Mouse (Mus musculus) limb, embryonic 12.5 days (tissue): Measurements from ENCODE around the gene Foxo3. TPM values are rescaled to one million over a fixed set of nuclear protein-coding genes. Genes with fewer than 3 reads are reported as not detected.

Source experiments
- ATAC-seq: fragments of 200-750 bp; cut with Nextera tagmentation; 2 replicates; pipeline ENCODE4 v1.8.0; 2017; ENCODE audit warnings: low read depth, moderate TSS enrichment; ENCODE audit not compliant: insufficient number of reproducible peaks, insufficient read depth, low FRiP score, low TSS enrichment
- H3K27ac ChIP-seq: fragments of 300-500 bp; sonication (generic); 2 replicates; pipeline ENCODE4 v1.5.1; 2016; ENCODE audit warnings: mild to moderate bottlenecking, moderate library complexity
- H3K27me3 ChIP-seq: fragments of 300-500 bp; sonication (generic); 2 replicates; pipeline ENCODE4 v1.6.1; 2016; ENCODE audit warnings: mild to moderate bottlenecking, moderate library complexity
- H3K36me3 ChIP-seq: fragments of 300-500 bp; sonication (generic); 2 replicates; pipeline ENCODE4 v1.6.1; 2016; ENCODE audit warnings: mild to moderate bottlenecking, moderate library complexity
- H3K4me1 ChIP-seq: fragments of 300-500 bp; sonication (generic); replicated peaks from 2 replicates; pipeline ENCODE4 v1.6.1; 2016
- H3K4me2 ChIP-seq: fragments of 300-500 bp; sonication (generic); 2 replicates; pipeline ENCODE4 v1.6.1; 2016; ENCODE audit warnings: mild to moderate bottlenecking, moderate library complexity
- H3K4me3 ChIP-seq: fragments of 300-500 bp; sonication (generic); replicated peaks from 2 replicates; pipeline ENCODE4 v1.5.1; 2016; ENCODE audit warnings: mild to moderate bottlenecking
- H3K9ac ChIP-seq: fragments of 300-500 bp; sonication (generic); replicated peaks from 2 replicates; pipeline ENCODE4 v1.6.1; 2016; ENCODE audit warnings: mild to moderate bottlenecking, moderate library complexity
- H3K9me3 ChIP-seq: fragments of 300-500 bp; sonication (generic); 2 replicates; pipeline ENCODE4 v1.6.1; 2016; ENCODE audit warnings: mild to moderate bottlenecking, moderate library complexity
- WGBS: fragments of 180-500 bp; shearing (Covaris S2); methylation state at CpG from one replicate; pipeline ENCODE4 v1.1.7; 2016; 5-methylcytosine and 5-hydroxymethylcytosine counted together
- polyA plus RNA-seq: library from polyadenylated mRNA; unstranded; fragments of >200 nt; fragmentation: Nextera tagmentation; extraction: Ambion mirVana; gene quantifications from 2 replicates; pipeline ENCODE4 v1.2.1, GENCODE M21; 2016

The Foxo3 gene
- polyA plus RNA-seq, 1 experiment from 2014 or later: 6.3 TPM

DNA sequence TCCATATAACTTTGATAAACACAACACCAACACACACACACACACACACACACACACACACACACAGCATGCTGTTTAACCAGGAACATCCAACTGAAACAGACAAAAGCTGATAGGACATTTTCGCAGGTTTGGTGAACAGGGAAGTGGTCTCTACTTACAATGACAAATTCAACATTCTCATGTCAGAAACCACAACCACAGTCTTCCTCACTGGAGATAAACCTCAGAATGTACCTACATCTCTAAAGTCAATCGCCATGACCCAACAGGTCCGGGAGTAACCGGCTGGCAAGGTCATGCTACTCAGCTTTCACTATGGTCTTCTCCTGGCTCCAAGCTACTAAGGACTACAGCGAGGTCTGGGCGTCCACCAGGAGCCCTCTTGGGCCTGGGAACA is 81.8 kb downstream of the Foxo3 start:
- WGBS: 89% methylated on average over 6 of the region's 6 CpGs
- no peak overlapping the region for H3K9ac ChIP-seq
- H3K27me3 ChIP-seq: no peaks in the 10 kb centered on the region
- no peak overlapping the region for H3K4me3 ChIP-seq
- ATAC-seq: 0 out of 2 replicates have a peak, but pooled peaks have one; percentile 24
- H3K4me2 ChIP-seq: no peak overlapping the region
- H3K27ac ChIP-seq: no peak overlapping the region
- H3K9me3 ChIP-seq: peaks cover 8% of the 10 kb centered on the region
- peaks cover 29% of the 10 kb centered on the region for H3K36me3 ChIP-seq
- H3K4me1 ChIP-seq: peaks cover 42% of the 10 kb centered on the region

DNA sequence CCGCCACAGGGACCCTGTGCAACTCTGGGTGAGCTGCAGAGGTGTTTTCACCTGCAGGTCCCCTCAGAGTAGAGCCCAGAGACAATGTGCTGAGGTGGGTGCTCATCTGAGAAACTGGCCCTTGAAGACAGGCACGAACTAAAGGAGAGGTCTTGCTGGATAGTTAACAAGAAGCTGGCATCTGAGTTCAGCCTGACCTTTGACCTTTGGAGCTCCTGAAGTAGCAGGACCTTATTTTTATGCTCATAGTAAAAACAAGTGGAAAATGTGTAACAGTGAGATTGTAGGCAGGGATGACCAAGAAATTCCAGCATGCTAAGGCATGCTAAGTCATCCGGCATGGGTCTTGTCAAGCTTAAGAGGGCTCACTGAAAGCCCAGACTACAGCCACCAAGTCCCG is 82.6 kb downstream of the Foxo3 start:
- H3K27ac ChIP-seq: no peak overlapping the region
- no peak overlapping the region for H3K9ac ChIP-seq
- no peak for ATAC-seq
- no peak overlapping the region for H3K4me3 ChIP-seq
- peaks cover 8% of the 10 kb centered on the region for H3K9me3 ChIP-seq
- H3K4me2 ChIP-seq: no peak overlapping the region
- H3K27me3 ChIP-seq: no peaks in the 10 kb centered on the region
- H3K4me1 ChIP-seq: peaks cover 41% of the 10 kb centered on the region
- H3K36me3 ChIP-seq: peaks cover 29% of the 10 kb centered on the region
- WGBS: 71% methylated on average over 4 of the region's 4 CpGs

DNA sequence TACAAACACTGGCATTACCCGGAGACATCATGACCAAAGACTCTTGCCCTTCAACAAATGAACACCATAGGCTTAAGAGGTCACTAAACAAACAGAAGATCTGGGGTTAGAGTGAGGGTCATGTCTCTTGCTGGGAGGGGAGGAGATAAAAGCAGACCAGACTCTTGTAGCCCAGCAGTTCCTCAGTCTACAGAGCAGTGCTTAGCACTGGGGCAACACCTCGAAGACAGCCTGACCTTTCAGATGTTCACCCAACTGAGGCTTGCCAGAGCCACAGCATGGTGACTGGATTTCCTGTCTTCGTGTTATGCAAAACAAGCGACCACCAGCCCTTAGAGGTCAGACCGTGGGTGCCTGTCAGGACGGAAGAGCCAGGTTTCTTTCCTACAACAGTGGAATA is 83.6 kb downstream of the Foxo3 start:
- peaks cover 8% of the 10 kb centered on the region for H3K9me3 ChIP-seq
- no peak overlapping the region for H3K4me2 ChIP-seq
- H3K27me3 ChIP-seq: no peaks in the 10 kb centered on the region
- 22% methylated on average over 6 of the region's 6 CpGs for WGBS
- peaks cover 50% of the 10 kb centered on the region for H3K4me1 ChIP-seq
- no peak for ATAC-seq
- H3K36me3 ChIP-seq: peaks cover 29% of the 10 kb centered on the region
- no peak overlapping the region for H3K27ac ChIP-seq
- H3K4me3 ChIP-seq: no peak overlapping the region
- no peak overlapping the region for H3K9ac ChIP-seq

DNA sequence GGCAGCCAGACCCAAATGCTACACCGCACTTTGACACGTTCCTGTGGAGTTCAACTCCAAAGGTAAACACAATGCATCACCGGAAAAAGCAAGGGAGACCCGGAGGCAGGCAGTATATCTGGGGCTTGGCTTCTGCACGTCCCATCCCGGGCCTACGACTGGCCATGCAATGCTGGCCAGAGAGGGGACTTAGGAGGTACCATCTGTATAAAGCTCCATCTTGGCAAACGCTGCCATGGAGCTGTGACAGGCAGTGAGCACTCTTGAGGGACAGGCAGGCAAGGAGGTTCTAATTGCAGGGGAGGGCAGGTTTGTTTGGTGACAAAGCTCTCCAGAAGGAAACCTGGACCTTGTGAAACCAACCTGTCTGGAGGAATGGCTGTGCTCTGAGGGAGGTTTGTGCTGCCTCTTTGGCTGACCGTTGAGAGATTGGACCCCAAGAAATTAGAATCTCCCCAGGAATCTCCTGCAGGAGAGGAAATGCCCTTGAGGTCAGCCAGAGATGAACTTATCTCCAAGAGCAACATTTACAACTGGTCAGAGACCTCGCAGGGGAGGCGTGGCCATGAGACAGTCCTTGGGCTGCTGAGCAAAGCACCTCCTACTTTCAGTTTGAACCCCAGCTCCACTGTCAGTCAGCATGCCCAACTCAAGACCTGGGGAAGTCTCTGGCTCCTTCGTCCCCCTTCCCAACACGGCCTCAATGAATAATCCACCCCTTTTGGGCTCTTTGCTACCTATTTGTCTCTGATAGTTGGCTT is 86.7 kb downstream of the Foxo3 start:
- Histone ChIP-seq H3K4me3 (no peak overlapping the region), H3K4me2 (no peak overlapping the region), H3K27me3 (no peaks in the 10 kb centered on the region), H3K9ac (no peak overlapping the region), H3K9me3 (no peaks in the 10 kb centered on the region), H3K36me3 (peaks cover 14% of the 10 kb centered on the region), H3K4me1 (peaks cover 41% of the 10 kb centered on the region), H3K27ac (no peak overlapping the region)
- ATAC-seq: no peak
- WGBS: 65% methylated on average over 13 of the region's 13 CpGs

DNA sequence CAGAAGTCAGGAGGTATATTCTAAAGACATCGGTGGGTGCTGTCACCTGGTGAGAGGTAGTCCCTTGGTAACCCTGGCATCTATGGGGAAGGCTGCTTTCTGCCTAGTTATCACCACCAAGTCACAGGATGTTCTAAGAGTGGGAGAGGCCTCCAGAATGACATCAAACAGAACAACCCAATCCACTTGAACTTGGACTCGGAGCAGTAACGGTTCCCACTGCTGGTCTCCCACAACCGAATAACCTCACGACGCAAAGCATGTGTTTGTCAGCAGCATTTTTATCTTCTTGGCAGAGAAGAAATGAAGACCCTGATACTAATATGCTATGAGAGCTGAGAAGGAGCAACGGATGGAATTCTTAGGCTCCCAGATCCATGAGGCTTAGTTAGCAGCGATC is 87.5 kb downstream of the Foxo3 start:
- Histone ChIP-seq H3K4me2 (no peak overlapping the region), H3K4me3 (no peak overlapping the region), H3K9me3 (no peaks in the 10 kb centered on the region), H3K4me1 (peaks cover 33% of the 10 kb centered on the region), H3K9ac (no peak overlapping the region), H3K36me3 (peaks cover 20% of the 10 kb centered on the region), H3K27me3 (no peaks in the 10 kb centered on the region), H3K27ac (no peak overlapping the region)
- ATAC-seq: no peak
- WGBS: 84% methylated on average over 8 of the region's 8 CpGs

DNA sequence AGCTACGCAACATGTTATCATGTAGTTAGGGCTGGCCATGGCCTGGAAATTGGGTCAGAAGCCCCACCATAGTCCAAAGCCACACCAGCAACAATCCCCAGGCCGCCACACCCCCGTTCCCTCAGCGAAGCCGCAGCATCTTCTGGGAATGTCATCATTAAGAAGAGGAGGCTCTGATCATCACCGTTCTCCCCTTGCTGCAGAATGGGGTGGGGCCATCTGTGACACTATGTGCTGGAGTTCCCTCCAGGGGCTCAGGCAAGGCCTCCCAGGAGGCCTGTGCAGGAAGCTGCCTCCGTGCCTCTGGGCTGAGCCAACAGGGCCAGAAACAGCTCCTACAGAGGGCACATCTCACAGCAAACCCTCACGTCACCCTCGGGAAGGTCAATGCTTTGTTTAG is 88.5 kb downstream of the Foxo3 start:
- no peak overlapping the region for H3K4me3 ChIP-seq
- peaks cover 29% of the 10 kb centered on the region for H3K4me1 ChIP-seq
- peaks cover 29% of the 10 kb centered on the region for H3K36me3 ChIP-seq
- no peak overlapping the region for H3K27ac ChIP-seq
- WGBS: 47% methylated on average over 9 of the region's 9 CpGs
- no peak for ATAC-seq
- no peak overlapping the region for H3K9ac ChIP-seq
- no peaks in the 10 kb centered on the region for H3K9me3 ChIP-seq
- H3K27me3 ChIP-seq: no peaks in the 10 kb centered on the region
- H3K4me2 ChIP-seq: no peak overlapping the region

DNA sequence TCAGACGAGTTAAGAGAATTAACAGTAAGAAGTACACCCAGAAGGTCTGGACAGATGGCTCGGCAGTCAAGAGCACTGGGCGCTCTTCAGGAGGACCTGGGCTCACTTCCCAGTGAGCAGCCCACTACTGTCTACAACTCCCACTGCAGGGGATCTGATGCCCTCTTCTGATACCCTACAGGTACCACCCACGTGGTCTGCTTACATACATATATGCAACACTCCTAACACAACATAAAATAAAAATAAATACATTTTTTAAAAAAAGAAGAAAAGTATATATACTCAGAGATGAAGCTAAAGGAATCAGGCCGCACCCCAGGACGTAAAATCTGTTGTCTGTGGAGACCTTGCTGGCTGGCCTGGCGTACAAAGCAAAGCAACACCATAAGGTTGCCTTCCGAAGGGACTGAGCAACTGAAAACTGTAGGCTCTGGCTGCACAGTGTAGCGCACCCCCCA is 89.6 kb downstream of the Foxo3 start:
- no peaks in the 10 kb centered on the region for H3K9me3 ChIP-seq
- no peak overlapping the region for H3K4me2 ChIP-seq
- no peak overlapping the region for H3K27ac ChIP-seq
- no peak overlapping the region for H3K9ac ChIP-seq
- H3K4me3 ChIP-seq: no peak overlapping the region
- H3K27me3 ChIP-seq: no peaks in the 10 kb centered on the region
- 85% methylated on average over 9 of the region's 9 CpGs for WGBS
- ATAC-seq: no peak
- peaks cover 32% of the 10 kb centered on the region for H3K4me1 ChIP-seq
- H3K36me3 ChIP-seq: peaks cover 31% of the 10 kb centered on the region

DNA sequence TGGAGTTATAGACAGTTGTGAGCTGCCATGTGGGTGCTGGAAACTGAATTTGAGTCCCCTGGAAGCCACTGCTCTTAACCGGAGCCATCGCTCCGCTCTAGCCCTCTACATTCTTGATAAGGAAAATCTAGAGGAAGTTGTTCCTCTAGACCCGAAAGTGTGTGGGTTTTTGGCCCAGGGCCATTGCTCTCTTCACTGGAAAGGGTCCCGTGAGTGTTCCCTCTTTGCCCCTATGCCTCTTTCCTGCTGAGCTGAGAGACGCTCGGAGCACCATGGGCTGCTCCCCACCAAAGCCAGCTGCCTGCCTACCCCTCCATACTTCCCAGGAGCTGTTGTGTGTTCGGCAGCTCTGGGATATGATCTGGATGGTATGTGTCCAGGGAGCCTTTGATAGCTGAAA is 96.2 kb downstream of the Foxo3 start:
- 93% methylated on average over 8 of the region's 8 CpGs for WGBS
- peaks cover 17% of the 10 kb centered on the region for H3K4me1 ChIP-seq
- H3K27me3 ChIP-seq: no peaks in the 10 kb centered on the region
- H3K9ac ChIP-seq: no peak overlapping the region
- no peak overlapping the region for H3K27ac ChIP-seq
- no peak for ATAC-seq
- H3K4me3 ChIP-seq: no peak overlapping the region
- H3K36me3 ChIP-seq: peaks cover 21% of the 10 kb centered on the region
- no peak overlapping the region for H3K4me2 ChIP-seq
- H3K9me3 ChIP-seq: no peaks in the 10 kb centered on the region

DNA sequence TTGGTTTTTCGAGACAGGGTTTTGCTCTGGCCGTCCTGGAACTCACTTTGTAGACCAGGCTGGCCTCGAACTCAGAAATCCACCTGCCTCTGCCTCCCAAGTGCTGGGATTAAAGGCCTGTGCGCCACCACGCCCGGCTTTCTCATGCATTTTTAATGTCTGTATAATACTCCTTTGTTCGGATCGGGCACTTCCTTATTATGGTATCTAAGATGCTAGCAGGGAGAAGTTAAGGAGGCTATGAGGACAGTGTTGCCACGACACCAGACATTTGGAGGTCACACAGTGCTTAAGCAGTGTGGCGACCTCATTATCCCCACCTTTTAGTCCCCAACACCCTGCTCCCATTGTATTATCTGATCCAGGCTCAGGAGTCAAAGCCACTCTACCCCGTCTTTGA is 97.8 kb downstream of the Foxo3 start:
- H3K27ac ChIP-seq: no peak overlapping the region
- peaks cover 9% of the 10 kb centered on the region for H3K36me3 ChIP-seq
- no peaks in the 10 kb centered on the region for H3K27me3 ChIP-seq
- ATAC-seq: no peak
- H3K4me3 ChIP-seq: no peak overlapping the region
- H3K9ac ChIP-seq: no peak overlapping the region
- H3K9me3 ChIP-seq: no peaks in the 10 kb centered on the region
- H3K4me1 ChIP-seq: peaks cover 21% of the 10 kb centered on the region
- H3K4me2 ChIP-seq: no peak overlapping the region
- 92% methylated on average over 11 of the region's 11 CpGs for WGBS

DNA sequence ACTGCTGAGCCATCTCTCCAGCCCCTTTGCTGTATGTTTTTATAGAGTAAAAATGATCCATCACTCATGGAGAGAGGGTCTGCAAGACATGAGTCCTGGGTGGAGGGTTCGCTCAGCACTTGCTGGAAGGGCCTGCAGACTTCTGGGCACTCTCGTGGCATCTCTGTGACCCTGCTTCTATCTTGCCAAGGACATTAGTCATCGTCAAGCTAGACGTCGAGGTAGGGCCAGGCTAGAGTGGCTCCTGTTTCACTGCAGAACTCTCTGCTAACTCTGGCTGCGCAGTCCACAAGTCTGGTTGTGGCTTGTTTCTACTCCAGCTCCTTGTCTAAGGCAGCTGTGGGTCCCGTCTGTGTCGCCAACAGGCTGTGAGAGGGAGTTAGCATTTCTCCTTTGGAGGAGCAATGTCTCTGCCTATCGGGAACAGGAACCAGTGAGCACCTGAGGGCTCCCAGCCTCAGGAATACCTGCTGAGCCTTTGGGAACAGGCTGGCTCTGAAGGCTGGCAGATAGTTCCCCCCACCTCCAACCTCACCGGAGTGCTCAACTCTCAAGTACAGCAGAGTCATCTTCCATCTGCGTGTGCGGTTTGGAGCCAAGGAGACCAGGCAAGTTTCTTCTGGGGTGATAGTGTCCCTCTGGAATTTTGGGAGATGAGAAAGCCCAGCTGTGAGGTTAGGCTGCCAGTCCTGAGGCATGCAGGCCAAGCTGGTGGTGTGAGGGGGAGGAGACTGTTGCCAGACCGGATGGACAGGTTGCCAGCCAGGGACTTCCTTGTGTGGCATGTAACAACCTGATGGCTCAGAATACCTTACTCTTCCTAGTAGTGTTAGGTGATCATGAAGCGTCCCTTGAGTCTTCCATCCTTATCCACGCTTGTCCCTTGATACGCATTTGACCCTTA is 98.5 kb downstream of the Foxo3 start:
- no peak overlapping the region for H3K4me3 ChIP-seq
- H3K36me3 ChIP-seq: peaks cover 1% of the 10 kb centered on the region; the same call in 1 of the 2 replicates
- 83% methylated on average over 16 of the region's 16 CpGs for WGBS
- H3K9ac ChIP-seq: no peak overlapping the region
- H3K27ac ChIP-seq: 0 out of 2 replicates have a peak overlapping the region, but pooled peaks have one; percentile 0
- no peak for ATAC-seq
- H3K27me3 ChIP-seq: no peaks in the 10 kb centered on the region
- H3K4me2 ChIP-seq: no peak overlapping the region
- peaks cover 25% of the 10 kb centered on the region for H3K4me1 ChIP-seq
- no peaks in the 10 kb centered on the region for H3K9me3 ChIP-seq

DNA sequence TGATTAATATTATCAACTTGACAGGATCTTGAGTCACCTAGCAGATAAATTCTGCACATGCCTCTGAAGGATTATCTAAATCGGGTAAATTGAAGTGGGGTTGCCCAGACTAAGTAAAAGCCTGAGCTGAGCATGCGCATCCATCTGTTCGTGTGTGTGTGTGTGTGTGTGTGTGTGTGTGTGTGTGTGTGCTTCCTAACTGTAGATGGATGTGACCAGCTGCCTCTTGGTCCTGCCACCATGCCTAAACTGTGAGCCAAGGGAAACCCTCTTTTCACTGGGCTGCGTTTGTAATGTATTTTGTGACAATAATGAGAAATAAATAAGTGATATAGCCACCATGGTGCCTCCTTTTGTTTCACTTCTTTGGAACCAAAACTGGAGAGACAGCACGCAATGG is 102.3 kb downstream of the Foxo3 start:
- no peak overlapping the region for H3K4me3 ChIP-seq
- H3K9me3 ChIP-seq: no peaks in the 10 kb centered on the region
- 60% methylated on average over 5 of the region's 5 CpGs for WGBS
- no peak overlapping the region for H3K4me2 ChIP-seq
- H3K27me3 ChIP-seq: no peaks in the 10 kb centered on the region
- H3K36me3 ChIP-seq: no peaks in the 10 kb centered on the region
- peaks cover 21% of the 10 kb centered on the region for H3K4me1 ChIP-seq
- no peak for ATAC-seq
- H3K9ac ChIP-seq: no peak overlapping the region
- H3K27ac ChIP-seq: 0 out of 2 replicates have a peak overlapping the region, but pooled peaks have one; percentile 35
